Mouse (Mus musculus): ENCODE data around the gene Actr3. TPM values are rescaled to one million over a fixed set of nuclear protein-coding genes. Genes with fewer than 3 reads are reported as not detected.

The Actr3 gene
- polyA plus RNA-seq (2012; rRNA removed) = 110 and 113 TPM in 2 replicates

DNA sequence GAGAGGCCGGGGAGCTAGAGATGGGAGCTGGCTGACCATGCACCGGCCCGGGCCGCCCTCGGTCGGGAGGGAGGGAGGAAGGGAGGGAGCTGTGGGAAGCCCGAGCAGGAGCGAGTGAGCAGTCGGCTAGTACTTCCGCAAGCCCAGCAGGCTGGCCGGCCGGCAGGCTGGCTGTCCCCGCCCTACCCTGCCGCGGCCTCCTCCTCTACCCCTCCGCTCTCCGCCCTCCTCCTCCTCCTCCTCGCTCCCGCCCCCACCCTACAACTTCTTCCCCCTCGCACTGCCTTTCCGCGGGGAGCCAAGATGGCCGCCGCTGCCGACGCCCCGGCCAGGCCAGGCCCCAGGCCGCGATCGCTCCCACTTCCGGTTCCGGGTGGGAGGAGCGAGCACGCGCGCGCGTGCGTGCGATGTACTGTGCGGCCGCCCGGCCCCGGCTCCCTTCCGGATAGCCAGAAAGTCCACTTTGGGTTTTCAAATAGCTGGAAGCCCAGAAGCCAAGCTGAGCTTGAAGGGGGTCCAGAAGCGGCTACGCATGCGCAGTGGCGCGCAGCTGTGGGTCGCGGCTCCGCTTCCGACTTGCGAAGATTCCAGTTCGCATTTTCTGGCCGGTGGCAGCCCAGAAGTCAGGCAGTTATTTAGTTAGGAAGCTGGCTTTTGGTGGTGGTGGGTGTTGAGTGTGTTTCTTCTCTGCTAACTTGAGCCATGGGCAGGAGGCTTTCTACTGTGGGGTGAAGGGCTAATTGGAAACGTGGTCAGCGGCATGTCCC is at the start of gene Actr3:
Actr3 (minus strand) TSS at position 359 of the 767 bp plus-strand sequence.

Other genes starting within 250 kb of the Actr3 start
- 42.6 and 44.1 TPM in 2 replicates for gene Slc35f5, start 124.9 kb upstream of the Actr3 start, polyA plus RNA-seq (2012; rRNA removed)
- 0.37 and 0.43 TPM in 2 replicates for gene Gpr39, start 241.3 kb upstream of the Actr3 start, polyA plus RNA-seq (2012; rRNA removed)

Measured in central nervous system, embryonic 18 days (tissue).